ENCODE assay signal across 9 mouse cellular contexts in genomic region chr6:141447547-141447946, GRCm38 (mm10).
DNase-seq lines count a peak whose midpoint lies in the region; ATAC-seq and TF ChIP-seq lines count a peak whose summit lies in the region.
"Had no signal": no experiment of that assay in that cellular context is flagged by ENCODE, and none has a peak within 500 bp of the region (broad histone marks: within the 10 kb centered on the region; RNA-seq: fewer than 3 reads in every experiment).

No protein-coding gene starts in this region.

- DNase-seq in heart, adult 8-10 months (ENCODE audit: low spot score) = peak; percentile 74
- peak; percentile 91 for DNase-seq in brain, embryonic 14.5 days (ENCODE audit: low read depth)
- peak; percentile 7 for DNase-seq in induced T-regulatory cell, adult 2 months (ENCODE audit: low read depth)
- DNase-seq in left cerebral cortex, postnatal 14 days (ENCODE audit: low spot score in 2 of 2) = peak; percentile 64 to 81
- peak; percentile 67 for DNase-seq in neural tube, embryonic 11.5 days (ENCODE audit: low spot score)
- no peak for DNase-seq in spleen, adult 18-20 months

- ATAC-seq in heart, embryonic 11.5 days (replicated peaks; ENCODE audit: insufficient number of reproducible peaks, low FRiP score, low TSS enrichment) = no peak
- ATAC-seq in forebrain, embryonic 13.5 days = peak; percentile 58; the same call in 1 of the 2 replicates
- peak; percentile 69 for ATAC-seq in neural tube, embryonic 11.5 days (ENCODE audit: insufficient read depth, low FRiP score, low TSS enrichment)

- TF ChIP-seq CTCF in brain, embryonic 14.5 days (IDR thresholded peaks at IDR 0.05; ENCODE audit: borderline replicate concordance, extremely low read depth, insufficient read depth, insufficient read length) = peak; percentile 77; the same call in 1 of the 2 replicates

- H3K36me3 ChIP-seq in heart, embryonic 11.5 days (ENCODE audit: control insufficient read depth, insufficient read depth, low read length) = no peaks in the 10 kb centered on the region
- no peaks in the 10 kb centered on the region for H3K36me3 ChIP-seq in forebrain, embryonic 13.5 days (ENCODE audit: poor library complexity, severe bottlenecking)
- no peaks in the 10 kb centered on the region for H3K36me3 ChIP-seq in neural tube, embryonic 11.5 days (ENCODE audit: control insufficient read depth, insufficient read depth, low read length)
- H3K36me3 ChIP-seq: G1E had no signal

- TF ChIP-seq POLR2A in brain, embryonic 14.5 days (IDR thresholded peaks at IDR 0.05; ENCODE audit: borderline replicate concordance, extremely low read depth, insufficient read depth, insufficient read length, poor library complexity, severe bottlenecking) = no peak

- no peak overlapping the region for H3K9ac ChIP-seq in heart, embryonic 11.5 days (ENCODE audit: low read depth, low read length)
- no peak overlapping the region for H3K9ac ChIP-seq in forebrain, embryonic 13.5 days
- no peak overlapping the region for H3K9ac ChIP-seq in neural tube, embryonic 11.5 days (ENCODE audit: low read length)

- no peaks in the 10 kb centered on the region for H3K9me3 ChIP-seq in heart, embryonic 11.5 days (replicated peaks; ENCODE audit: control insufficient read depth, low read length)
- peaks cover 3% of the 10 kb centered on the region; the same call in 1 of the 2 replicates for H3K9me3 ChIP-seq in forebrain, embryonic 13.5 days (replicated peaks)
- no peaks in the 10 kb centered on the region for H3K9me3 ChIP-seq in neural tube, embryonic 11.5 days (ENCODE audit: control insufficient read depth, low read length)

- WGBS in heart, embryonic 11.5 days (ENCODE audit: insufficient replicate concordance) = 4% methylated on average over 3 of the region's 3 CpGs
- 11% methylated on average over 3 of the region's 3 CpGs for WGBS in forebrain, embryonic 13.5 days
- WGBS in neural tube, embryonic 11.5 days = 23% methylated on average over 3 of the region's 3 CpGs

- H3K27me3 ChIP-seq in heart, embryonic 11.5 days (ENCODE audit: control insufficient read depth, insufficient read depth, low read length) = no peaks in the 10 kb centered on the region
- H3K27me3 ChIP-seq in forebrain, embryonic 13.5 days = no peaks in the 10 kb centered on the region
- no peaks in the 10 kb centered on the region for H3K27me3 ChIP-seq in neural tube, embryonic 11.5 days (ENCODE audit: control insufficient read depth, insufficient read depth, low read length)

- no peak overlapping the region for H3K4me3 ChIP-seq in heart, embryonic 11.5 days (ENCODE audit: low read depth, low read length)
- no peak overlapping the region for H3K4me3 ChIP-seq in forebrain, embryonic 13.5 days
- no peak overlapping the region for H3K4me3 ChIP-seq in neural tube, embryonic 11.5 days (ENCODE audit: low read depth, low read length)

- H3K27ac ChIP-seq in heart, embryonic 11.5 days (ENCODE audit: low read depth, low read length) = no peak overlapping the region
- H3K27ac ChIP-seq in forebrain, embryonic 13.5 days = no peak overlapping the region
- no peak overlapping the region for H3K27ac ChIP-seq in neural tube, embryonic 11.5 days (ENCODE audit: low read depth, low read length)

- no peak overlapping the region for H3K4me2 ChIP-seq in heart, embryonic 11.5 days
- H3K4me2 ChIP-seq in forebrain, embryonic 13.5 days = no peak overlapping the region
- no peak overlapping the region for H3K4me2 ChIP-seq in neural tube, embryonic 11.5 days (ENCODE audit: low read depth)

- intact Hi-C loops in left cerebral cortex, postnatal 14 days (cut with DNase I) = loop anchor here (2.0 to 10.0 kb wide), 2 partner anchors 523 to 683 kb away; no protein-coding TSS in a partner anchor

- no peaks in the 10 kb centered on the region for H3K4me1 ChIP-seq in heart, embryonic 11.5 days (ENCODE audit: control insufficient read depth, insufficient read depth, low read length)
- no peaks in the 10 kb centered on the region for H3K4me1 ChIP-seq in forebrain, embryonic 13.5 days
- H3K4me1 ChIP-seq in neural tube, embryonic 11.5 days (ENCODE audit: control insufficient read depth, insufficient read depth, low read length) = no peaks in the 10 kb centered on the region

Comparison
In these comparisons a context has a peak if more than half of its experiments do, and no peak if none do; other contexts are left out.
1. DNase-seq: peak in heart, adult 8-10 months (single experiment), brain, embryonic 14.5 days (single experiment), induced T-regulatory cell, adult 2 months (single experiment), left cerebral cortex, postnatal 14 days (2 of 2) and neural tube, embryonic 11.5 days (single experiment); none in spleen, adult 18-20 months (0 of 2).